Mouse (Mus musculus) liver, adult 2 months (tissue): ENCODE results near the gene BC147527.

Experiments
- CTCF ChIP-seq: fragments of 200-500 bp; IDR thresholded peaks from 2 replicates; pipeline ENCODE4 v1.5.1; 2011; ENCODE audit warnings: low read depth, low read length, control low read depth
- POLR2A ChIP-seq: fragments of 200-500 bp; IDR thresholded peaks from 2 replicates; pipeline ENCODE4 v1.6.1; 2011; ENCODE audit warnings: low read length, control low read depth; ENCODE audit not compliant: insufficient read depth; ENCODE audit errors: extremely low read depth

DNA sequence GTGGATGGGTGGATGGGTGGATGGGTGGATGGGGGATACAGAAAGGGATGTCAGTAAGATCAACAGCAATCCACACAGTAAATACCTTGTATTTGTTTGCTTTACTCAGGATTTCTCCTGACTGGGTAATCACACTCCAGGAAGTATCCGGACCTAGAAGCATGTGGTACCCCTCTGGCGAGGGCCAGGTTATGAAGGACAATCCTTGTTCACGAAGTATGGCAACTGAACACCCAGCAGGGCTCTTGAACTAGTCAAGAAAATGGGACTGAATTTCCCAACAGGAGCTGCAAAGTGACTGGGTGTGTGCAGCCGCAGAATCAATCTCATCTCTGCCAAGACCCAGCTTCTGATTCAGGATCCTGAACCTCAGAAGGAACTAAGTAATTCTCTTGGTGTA lies 661 bp downstream of the BC147527 start:
- TF ChIP-seq POLR2A = no peak
- TF ChIP-seq CTCF = no peak
